Mouse (Mus musculus) adrenal gland, postnatal 14 days (tissue): ENCODE results near the gene BC055324. TPM values are rescaled to one million over a fixed set of nuclear protein-coding genes. Genes with fewer than 3 reads are reported as not detected.

Experiments
- total RNA-seq: library from RNA; stranded (reverse); gene quantifications from 2 replicates; pipeline ENCODE4 v1.2.3, GENCODE M21; 2021

Gene BC055324
- total RNA-seq, 1 experiment from 2014 or later, result 3.1 TPM

Other genes starting within 250 kb of the BC055324 start
- gene Kifap3, start 215.2 kb downstream of the BC055324 start, total RNA-seq, result 17.3 and 18.7 TPM in 2 replicates
- gene Scyl3, start 65.7 kb downstream of the BC055324 start, total RNA-seq, result 17.2 and 21.4 TPM in 2 replicates
- gene Mettl18, start 93 bp upstream of the BC055324 start, total RNA-seq, result 3.0 and 5.2 TPM in 2 replicates
- 3.4 and 4.0 TPM in 2 replicates for gene Sele, start 53.4 kb upstream of the BC055324 start, total RNA-seq
- 1.9 and 29.0 TPM in 2 replicates for gene Sell, start 67.2 kb upstream of the BC055324 start, total RNA-seq
- gene Selp, start 120.5 kb upstream of the BC055324 start, total RNA-seq, result 1.2 and 1.4 TPM in 2 replicates
- 8.0 and 34.9 TPM in 2 replicates for gene F5, start 157.0 kb upstream of the BC055324 start, total RNA-seq